Mouse (Mus musculus) MEL (cell line): ENCODE results near the gene Gm12169. TPM values are rescaled to one million over a fixed set of nuclear protein-coding genes. Genes with fewer than 3 reads are reported as not detected.

Experiments
- DNase-seq: peaks from one replicate; pipeline ENCODE4 v3.0.0; 2011; ENCODE audit warnings: low read depth, low spot score
- H3K27ac ChIP-seq: 2 replicates; pipeline ENCODE4 v1.5.1; 2012; ENCODE audit warnings: low read depth, mild to moderate bottlenecking, control low read depth, low read length, moderate library complexity; ENCODE audit not compliant: control insufficient read depth
- H3K27me3 ChIP-seq, 2 experiments: fragments of 150-350 bp in 1 of 2; sonication (generic) in 1 of 2; 2 replicates each; pipeline ENCODE4 v1.6.1; 2012; ENCODE audit warnings: low read length in 2 of 2, mild to moderate bottlenecking in 2 of 2, improper control_type of control experiment in 1 of 2, moderate library complexity in 1 of 2; ENCODE audit not compliant: insufficient read depth in 2 of 2, control insufficient read depth in 1 of 2
- H3K36me3 ChIP-seq, 2 experiments: 2 replicates each; pipeline ENCODE4 v1.6.1; 2012 to 2014; ENCODE audit warnings: low read length in 2 of 2, improper control_type of control experiment in 1 of 2, inconsistent platforms in 1 of 2, mild to moderate bottlenecking in 1 of 2; ENCODE audit not compliant: insufficient read depth in 2 of 2, control insufficient read depth in 1 of 2
- H3K4me1 ChIP-seq, 2 experiments: fragments of 150-350 bp in 1 of 2; sonication (generic) in 1 of 2; 2 replicates each; pipeline ENCODE4 v1.6.1; 2012; ENCODE audit warnings: low read length in 2 of 2, improper control_type of control experiment in 1 of 2, mild to moderate bottlenecking in 1 of 2; ENCODE audit not compliant: insufficient read depth in 2 of 2, control insufficient read depth in 1 of 2
- H3K4me3 ChIP-seq, 2 experiments: fragments of 150-350 bp in 1 of 2; sonication (generic) in 1 of 2; 2 replicates each; pipeline ENCODE4 v1.5.1; 2012; ENCODE audit warnings: low read depth in 2 of 2, low read length in 2 of 2, mild to moderate bottlenecking in 2 of 2, moderate library complexity in 2 of 2, control low read depth in 1 of 2, improper control_type of control experiment in 1 of 2; ENCODE audit not compliant: control insufficient read depth in 1 of 2, insufficient read depth in 1 of 2
- H3K79me2 ChIP-seq: 2 replicates; pipeline ENCODE4 v1.6.1; 2012; ENCODE audit warnings: mild to moderate bottlenecking, low read length, moderate library complexity; ENCODE audit not compliant: control insufficient read depth, poor library complexity, insufficient read depth
- H3K9ac ChIP-seq: 2 replicates; pipeline ENCODE4 v1.6.1; 2012; ENCODE audit warnings: low read depth, mild to moderate bottlenecking, control low read depth, low read length, moderate library complexity; ENCODE audit not compliant: control insufficient read depth, poor library complexity, severe bottlenecking
- H3K9me3 ChIP-seq: fragments of 150-350 bp; sonication (generic); replicated peaks from 2 replicates; pipeline ENCODE4 v1.6.1; 2012; ENCODE audit warnings: mild to moderate bottlenecking, low read length, improper control_type of control experiment, moderate library complexity; ENCODE audit not compliant: insufficient read depth
- CTCF ChIP-seq, 3 experiments: IDR thresholded peaks in 2 of 3; conservative IDR thresholded peaks in 1 of 3; 2 replicates each; pipeline ENCODE4 v1.5.1; 2011 to 2012; ENCODE audit warnings: low read length in 3 of 3, low read depth in 2 of 3, mild to moderate bottlenecking in 2 of 3, improper control_type of control experiment in 1 of 3, inconsistent platforms in 1 of 3, mixed read lengths in 1 of 3, moderate library complexity in 1 of 3; ENCODE audit not compliant: control insufficient read depth in 1 of 3, insufficient read depth in 1 of 3, poor library complexity in 1 of 3, severe bottlenecking in 1 of 3
- E2F4 ChIP-seq: IDR thresholded peaks from 2 replicates; pipeline ENCODE4 v1.6.1; 2011; ENCODE audit warnings: low read depth, low read length, improper control_type of control experiment, borderline replicate concordance
- ETS1 ChIP-seq: IDR thresholded peaks from 2 replicates; pipeline ENCODE4 v1.6.1; 2012; ENCODE audit warnings: low read depth, mild to moderate bottlenecking, inconsistent platforms, low read length, improper control_type of control experiment, moderate library complexity
- HCFC1 ChIP-seq: IDR thresholded peaks from 2 replicates; pipeline ENCODE4 v1.6.1; 2012; ENCODE audit warnings: low read depth, mild to moderate bottlenecking, inconsistent platforms, low read length, improper control_type of control experiment, moderate library complexity
- JUND ChIP-seq: IDR thresholded peaks from 2 replicates; pipeline ENCODE4 v1.6.1; 2011; ENCODE audit warnings: low read depth, mild to moderate bottlenecking, improper control_type of control experiment, low read length
- KAT2A ChIP-seq: conservative IDR thresholded peaks from 2 replicates; pipeline ENCODE4 v1.6.1; 2012; ENCODE audit warnings: low read depth, low read length, improper control_type of control experiment, inconsistent platforms
- MXI1 ChIP-seq: IDR thresholded peaks from 2 replicates; pipeline ENCODE4 v1.6.1; 2011; ENCODE audit warnings: mild to moderate bottlenecking, low read depth, low read length, improper control_type of control experiment
- MYC ChIP-seq: IDR thresholded peaks from 2 replicates; pipeline ENCODE4 v1.6.1; 2011; ENCODE audit warnings: low read depth, mild to moderate bottlenecking, low read length, improper control_type of control experiment, moderate library complexity
- RCOR1 ChIP-seq: IDR thresholded peaks from 2 replicates; pipeline ENCODE4 v1.6.1; 2012; ENCODE audit warnings: low read depth, mild to moderate bottlenecking, inconsistent platforms, low read length, improper control_type of control experiment
- SIN3A ChIP-seq: IDR thresholded peaks from 2 replicates; pipeline ENCODE4 v1.6.1; 2012; ENCODE audit warnings: low read length, improper control_type of control experiment, inconsistent platforms
- TAL1 ChIP-seq: IDR thresholded peaks from 2 replicates; pipeline ENCODE4 v1.6.1; 2012; ENCODE audit warnings: mild to moderate bottlenecking, inconsistent platforms, low read length, moderate library complexity, mixed read lengths
- TCF12 ChIP-seq: IDR thresholded peaks from 2 replicates; pipeline ENCODE4 v1.6.1; 2014; ENCODE audit warnings: low read depth, mild to moderate bottlenecking, inconsistent platforms, low read length, improper control_type of control experiment, moderate library complexity
- UBTF ChIP-seq: IDR thresholded peaks from 2 replicates; pipeline ENCODE4 v1.6.1; 2012; ENCODE audit warnings: low read depth, mild to moderate bottlenecking, inconsistent platforms, low read length, improper control_type of control experiment, moderate library complexity, borderline replicate concordance; ENCODE audit not compliant: insufficient read depth
- USF1 ChIP-seq: IDR thresholded peaks from 2 replicates; pipeline ENCODE4 v1.6.1; 2014; ENCODE audit warnings: low read depth, mild to moderate bottlenecking, inconsistent platforms, low read length, improper control_type of control experiment, moderate library complexity
- ZC3H11A ChIP-seq: IDR thresholded peaks from 2 replicates; pipeline ENCODE4 v1.6.1; 2012; ENCODE audit warnings: low read depth, mild to moderate bottlenecking, inconsistent platforms, low read length, improper control_type of control experiment
- ZNF384 ChIP-seq: IDR thresholded peaks from 2 replicates; pipeline ENCODE4 v1.6.1; 2012; ENCODE audit warnings: low read depth, mild to moderate bottlenecking, inconsistent platforms, low read length, improper control_type of control experiment
- polyA plus RNA-seq, 2 experiments: library from polyadenylated mRNA; stranded (reverse) in 1 of 2; unstranded in 1 of 2; fragments of >175 nt in 1 of 2; fragments of >200 nt in 1 of 2; gene quantifications; 2 replicates each; pipeline versions ENCODE4 v1.2.1 to v1.2.4; 2012; ENCODE audit warnings: low replicate concordance in 2 of 2, low read depth in 1 of 2; ENCODE audit not compliant: insufficient read length in 2 of 2, insufficient read depth in 1 of 2, missing spikeins in 1 of 2
- total RNA-seq: library from RNA; depleted of rRNA; stranded (reverse); fragments of 300-350 nt; gene quantifications from 2 replicates; pipeline ENCODE4 v1.2.3, GENCODE M21; 2012; rRNA removed

The Gm12169 gene
- total RNA-seq (not detected in 2 replicates), polyA plus RNA-seq (not detected)

DNA sequence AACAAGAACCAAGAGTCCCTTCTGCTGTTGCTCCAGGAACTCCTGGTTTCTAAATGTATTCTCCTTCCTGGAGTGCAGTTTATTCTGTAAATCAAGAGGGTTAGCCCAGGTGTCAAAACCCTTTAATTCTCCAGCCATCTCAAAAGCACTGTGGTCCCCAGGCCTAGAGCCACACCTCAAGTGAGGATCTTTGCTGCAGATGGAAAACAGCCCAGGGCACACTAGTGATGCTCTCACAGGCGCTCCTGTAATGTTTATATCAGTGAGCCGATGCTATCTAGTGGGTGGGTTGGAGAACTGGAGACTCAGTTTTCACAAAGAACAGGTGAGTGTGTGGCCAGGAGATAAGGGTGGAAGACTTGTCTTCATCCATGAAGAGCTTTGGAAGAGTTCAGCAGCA is at the start of gene Gm12169:
TSS of gene Gm12169 (plus strand) at position 301 of the 400 bp plus-strand sequence.
- Histone ChIP-seq H3K4me3 (no peak within 1 kb of the TSS), H3K36me3 (no peaks in the 10 kb centered on the region), H3K27ac (no peak within 1 kb of the TSS), H3K9ac (no peak within 1 kb of the TSS), H3K79me2 (no peaks in the 10 kb centered on the region), H3K27me3 (peaks cover 4 to 7% of the 10 kb centered on the region in 2 experiments), H3K4me1 (no peaks in the 10 kb centered on the region), H3K9me3 (no peaks in the 10 kb centered on the region)
- TF ChIP-seq CTCF (IDR thresholded peaks at IDR 0.05 in 2 of 3, conservative IDR thresholded peaks at IDR 0.05 in 1 of 3; ENCODE audit: control insufficient read depth in 1 of 3, insufficient read depth in 1 of 3, low read depth in 2 of 3, low read length in 3 of 3, poor library complexity in 1 of 3, severe bottlenecking in 1 of 3): no peak
- no peak for TF ChIP-seq SIN3A
- DNase-seq: no peak

DNA sequence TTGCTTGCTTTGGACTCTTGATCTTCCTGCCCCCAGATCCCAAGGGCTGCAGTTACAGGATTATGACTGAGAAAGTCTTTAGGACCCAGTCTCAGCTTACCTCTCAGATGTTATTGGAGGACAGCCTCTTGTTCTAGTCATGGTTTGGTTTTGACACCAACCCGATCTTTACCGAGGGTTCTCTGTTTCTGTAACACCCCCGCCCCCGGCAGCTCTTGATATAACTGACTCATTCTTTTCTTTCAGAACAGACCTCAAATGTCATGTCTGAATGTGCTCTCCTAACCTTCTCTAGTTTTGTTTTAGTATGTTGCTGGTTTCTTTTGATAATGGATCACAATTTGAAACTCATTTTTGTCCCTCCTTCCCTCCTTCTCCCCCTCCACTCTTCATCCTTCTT is 49.8 kb upstream of the Gm12169 start:
- H3K79me2 ChIP-seq: no peaks in the 10 kb centered on the region
- no peaks in the 10 kb centered on the region for H3K27me3 ChIP-seq
- no peak overlapping the region for H3K27ac ChIP-seq
- H3K9ac ChIP-seq: no peak overlapping the region
- no peak overlapping the region for H3K4me3 ChIP-seq
- TF ChIP-seq JUND (no peak), MYC (no peak), HCFC1 (no peak), E2F4 (no peak), USF1 (no peak), MXI1 (no peak), ETS1 (no peak), TAL1 (no peak), ZNF384 (no peak), TCF12 (no peak), RCOR1 (no peak), UBTF (no peak), ZC3H11A (no peak), KAT2A (no peak)
- TF ChIP-seq, all 39 proteins: peak for 0
- no peak for DNase-seq
- H3K36me3 ChIP-seq: no peaks in the 10 kb centered on the region; a peak in 1 of 4 replicates
- H3K4me1 ChIP-seq: no peaks in the 10 kb centered on the region
- H3K9me3 ChIP-seq: no peaks in the 10 kb centered on the region
